Mouse (Mus musculus) ES-E14 (cell line): Measurements from ENCODE around the gene Mrgbp. TPM values are rescaled to one million over a fixed set of nuclear protein-coding genes. Genes with fewer than 3 reads are reported as not detected.

ENCODE experiments used
- DNase-seq: peaks from one replicate; pipeline ENCODE4 v3.0.0-alpha.2; 2013; ENCODE audit warnings: low read depth, low spot score
- H3K27ac ChIP-seq: 2 replicates; pipeline ENCODE4 v1.5.1; 2012; ENCODE audit warnings: low read depth, mild to moderate bottlenecking, low read length, moderate library complexity, mixed read lengths; ENCODE audit not compliant: poor library complexity, insufficient read depth, severe bottlenecking
- H3K36me3 ChIP-seq: 2 replicates; pipeline ENCODE4 v1.6.1; 2012; ENCODE audit warnings: mild to moderate bottlenecking, low read length, moderate library complexity, mixed read lengths; ENCODE audit not compliant: control insufficient read depth, poor library complexity, insufficient read depth, severe bottlenecking
- H3K4me1 ChIP-seq, 2 experiments: fragments of 150-350 bp in 1 of 2; sonication (generic) in 1 of 2; 2 replicates each; pipeline ENCODE4 v1.6.1; 2012; ENCODE audit warnings: low read length in 2 of 2, mild to moderate bottlenecking in 1 of 2, mixed read lengths in 1 of 2; ENCODE audit not compliant: control insufficient read depth in 2 of 2, insufficient read depth in 2 of 2, poor library complexity in 1 of 2
- H3K4me3 ChIP-seq, 2 experiments: fragments of 150-350 bp in 1 of 2; sonication (generic) in 1 of 2; 2 replicates each; pipeline ENCODE4 v1.5.1; 2012; ENCODE audit warnings: low read length in 2 of 2, low read depth in 1 of 2, mild to moderate bottlenecking in 1 of 2, mixed read lengths in 1 of 2; ENCODE audit not compliant: insufficient read depth in 1 of 2, poor library complexity in 1 of 2, severe bottlenecking in 1 of 2
- H3K9ac ChIP-seq: 2 replicates; pipeline ENCODE4 v1.6.1; 2012; ENCODE audit warnings: low read depth, mild to moderate bottlenecking, low read length, mixed read lengths; ENCODE audit not compliant: poor library complexity, insufficient read depth, severe bottlenecking
- H3K9me3 ChIP-seq: fragments of 150-350 bp; sonication (generic); 2 replicates; pipeline ENCODE4 v1.6.1; 2012; ENCODE audit warnings: low read depth, mild to moderate bottlenecking, low read length; ENCODE audit not compliant: control insufficient read depth, insufficient read depth
- CHD2 ChIP-seq: IDR thresholded peaks from 2 replicates; pipeline ENCODE4 v1.6.1; 2014; ENCODE audit warnings: mild to moderate bottlenecking, low read depth, low read length, inconsistent platforms
- HCFC1 ChIP-seq: IDR thresholded peaks from 2 replicates; pipeline ENCODE4 v1.6.1; 2012; ENCODE audit warnings: low read length, inconsistent platforms, borderline replicate concordance; ENCODE audit not compliant: insufficient read depth
- MAFK ChIP-seq: IDR thresholded peaks from 2 replicates; pipeline ENCODE4 v1.6.1; 2014; ENCODE audit warnings: mild to moderate bottlenecking, low read depth, low read length, inconsistent platforms; ENCODE audit not compliant: insufficient read depth
- ZC3H11A ChIP-seq: IDR thresholded peaks from 2 replicates; pipeline ENCODE4 v1.6.1; 2012; ENCODE audit warnings: low read depth, mild to moderate bottlenecking, inconsistent platforms, low read length, borderline replicate concordance
- ZNF384 ChIP-seq: IDR thresholded peaks from 2 replicates; pipeline ENCODE4 v1.6.1; 2012; ENCODE audit warnings: low read depth, low read length, inconsistent platforms
- in situ Hi-C, 2 experiments: fragments of 600-800 bp; cut with MboI; formaldehyde crosslinking; loops; one replicate each; pipeline ENCODE4 v1.15.1; 2025; ENCODE audit warnings: low sequenced_read_pairs in 2 of 2, inconsistent platforms in 1 of 2; ENCODE audit not compliant: unreplicated experiment in 2 of 2
- total RNA-seq: library from RNA; depleted of rRNA; stranded (reverse); fragments of 300-350 nt; gene quantifications from 2 replicates; pipeline ENCODE4 v1.2.3, GENCODE M21; 2012

Gene Mrgbp
- total RNA-seq, 1 experiment = 27.2 TPM

DNA sequence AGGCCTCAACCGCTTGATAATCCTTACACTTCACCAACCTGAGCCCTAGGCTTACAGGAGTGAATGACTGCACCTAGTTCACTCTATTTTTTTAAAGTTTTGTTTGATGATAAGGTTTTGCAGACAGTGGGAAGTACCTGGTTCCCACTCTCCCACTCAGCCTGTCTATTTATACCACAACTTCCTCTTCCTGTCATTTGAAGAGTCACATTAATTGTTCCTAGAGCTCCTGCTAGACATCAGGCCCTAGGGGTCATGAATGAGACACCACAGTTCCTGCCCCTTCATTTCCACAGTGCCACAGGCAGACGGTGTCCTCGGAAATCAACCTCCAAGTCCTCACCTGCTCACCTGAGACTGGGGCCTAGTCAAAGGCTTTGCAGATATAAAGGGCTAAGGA lies 24.6 kb upstream of the Mrgbp start:
- Histone ChIP-seq H3K36me3 (no peaks in the 10 kb centered on the region), H3K9me3 (no peaks in the 10 kb centered on the region), H3K9ac (no peak overlapping the region), H3K27ac (no peak overlapping the region), H3K4me1 (no peaks in the 10 kb centered on the region), H3K4me3 (no peak overlapping the region)
- no peak for DNase-seq
- in situ Hi-C loops = loop anchor here in 1 of 2 experiments (10.0 to 25.0 kb wide), 2 partner anchors 62 to 231 kb away; partner anchors contain the start of genes Bhlhe23 and Ntsr1
- TF ChIP-seq CHD2 (no peak), HCFC1 (no peak), MAFK (no peak), ZC3H11A (no peak), ZNF384 (no peak)

DNA sequence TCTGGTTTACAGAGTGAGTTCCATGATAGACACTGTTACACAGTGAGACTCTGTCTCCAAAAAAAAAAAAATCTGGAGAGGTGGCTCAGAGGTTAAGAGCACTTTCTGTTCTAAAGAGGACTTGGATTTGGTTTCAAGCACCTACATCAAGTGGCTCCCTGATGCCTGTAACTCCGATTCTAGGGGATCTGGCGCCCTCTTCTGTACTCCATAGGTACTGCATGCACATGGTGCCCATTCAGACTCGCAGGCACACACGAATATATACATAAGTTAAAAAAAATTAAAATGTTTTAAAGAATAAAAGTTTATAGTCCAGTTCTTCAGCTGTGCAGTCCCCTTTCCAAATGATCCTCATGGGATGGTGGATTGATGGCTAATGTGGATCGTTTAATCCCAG lies 20.9 kb upstream of the Mrgbp start:
- Histone ChIP-seq H3K9me3 (no peaks in the 10 kb centered on the region), H3K4me3 (no peak overlapping the region), H3K4me1 (no peaks in the 10 kb centered on the region), H3K36me3 (no peaks in the 10 kb centered on the region), H3K9ac (no peak overlapping the region), H3K27ac (no peak overlapping the region)
- TF ChIP-seq HCFC1 = no peak
- peak; percentile 76 for TF ChIP-seq ZC3H11A
- DNase-seq = peak; percentile 51
- in situ Hi-C loops = loop anchor here in 1 of 2 experiments (25.0 kb wide), 1 partner anchor 227 kb away; the partner anchor contains the start of gene Bhlhe23

DNA sequence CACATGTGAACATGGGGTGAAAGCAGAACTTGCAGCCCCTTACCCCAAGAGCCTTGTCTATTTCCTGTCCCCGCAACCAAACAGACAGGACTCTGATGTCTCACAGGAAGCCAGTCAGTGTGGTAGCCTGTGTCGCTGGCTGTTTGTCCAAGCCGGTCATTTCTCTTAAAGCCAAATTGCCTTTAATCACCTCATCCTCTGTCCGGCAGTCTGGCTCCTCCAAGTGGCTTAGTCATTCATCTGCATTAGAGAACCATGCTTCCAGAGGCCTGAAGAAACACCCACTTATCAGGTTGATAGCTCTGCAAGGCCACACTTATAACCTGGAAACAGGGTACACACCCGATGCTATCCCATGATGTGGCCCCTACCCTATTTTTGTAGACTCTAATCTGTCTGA lies 19.0 kb upstream of the Mrgbp start:
- DNase-seq = no peak

DNA sequence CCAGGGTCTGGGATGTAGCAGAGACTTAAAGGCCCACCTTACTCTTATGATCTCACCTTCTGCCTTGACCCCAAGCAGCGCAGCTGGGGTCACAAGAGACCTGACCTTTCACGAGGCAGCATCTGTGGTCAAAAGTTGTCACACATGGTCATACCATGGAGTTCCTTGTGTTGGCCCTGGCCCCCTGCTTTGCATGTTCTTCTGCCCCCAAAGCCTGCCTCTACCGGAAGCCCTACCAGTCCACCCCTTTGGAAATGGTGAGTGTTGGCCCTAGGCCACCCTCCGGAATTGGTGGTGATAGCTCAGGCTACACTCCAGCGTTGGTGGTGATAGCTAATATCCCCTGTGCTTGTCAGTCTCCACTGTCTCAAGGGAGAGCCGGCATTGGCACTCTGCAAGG lies 17.8 kb upstream of the Mrgbp start:
- no peaks in the 10 kb centered on the region for H3K4me1 ChIP-seq
- H3K9me3 ChIP-seq = no peaks in the 10 kb centered on the region
- H3K36me3 ChIP-seq = no peaks in the 10 kb centered on the region
- no peak overlapping the region for H3K9ac ChIP-seq
- H3K4me3 ChIP-seq = no peak overlapping the region
- DNase-seq = no peak
- in situ Hi-C loops = loop anchor here in 1 of 2 experiments (25.0 kb wide), 1 partner anchor 224 kb away; the partner anchor contains the start of gene Bhlhe23
- TF ChIP-seq CHD2 (no peak), MAFK (no peak), HCFC1 (no peak), ZNF384 (no peak), ZC3H11A (no peak)
- H3K27ac ChIP-seq = no peak overlapping the region

More for the DNA sequence above, 19.0 kb upstream of the Mrgbp start:
- H3K9me3 ChIP-seq = no peaks in the 10 kb centered on the region
- TF ChIP-seq ZNF384 (no peak), ZC3H11A (no peak), MAFK (no peak), CHD2 (no peak), HCFC1 (no peak)
- in situ Hi-C loops = loop anchor here in 1 of 2 experiments (25.0 kb wide), 1 partner anchor 225 kb away; the partner anchor contains the start of gene Bhlhe23
- H3K36me3 ChIP-seq = no peaks in the 10 kb centered on the region
- no peaks in the 10 kb centered on the region for H3K4me1 ChIP-seq
- H3K9ac ChIP-seq = no peak overlapping the region
- no peak overlapping the region for H3K27ac ChIP-seq
- no peak overlapping the region for H3K4me3 ChIP-seq

DNA sequence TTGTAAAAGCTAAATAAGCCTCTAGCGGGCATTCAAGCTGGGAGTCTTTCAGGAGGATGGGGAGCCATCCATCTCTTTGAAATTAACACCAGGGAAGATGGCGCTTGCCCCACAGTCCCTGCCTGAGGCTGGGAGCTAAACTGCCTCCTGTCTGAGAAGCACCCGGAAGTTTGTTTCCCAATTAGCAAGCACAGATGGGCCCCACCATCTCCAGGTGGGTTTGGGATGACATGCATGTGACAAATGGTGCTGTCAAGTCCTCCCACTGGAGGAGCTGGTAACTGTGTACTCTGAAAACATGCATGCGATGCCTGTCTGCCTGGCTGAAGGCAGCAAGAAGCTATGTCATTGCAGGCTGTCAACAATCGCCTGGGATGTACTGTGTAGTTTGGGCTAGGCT lies 17.3 kb upstream of the Mrgbp start:
- in situ Hi-C loops = loop anchor here in 1 of 2 experiments (25.0 kb wide), 1 partner anchor 223 kb away; the partner anchor contains the start of gene Bhlhe23
- no peak for TF ChIP-seq CHD2
- TF ChIP-seq HCFC1 = no peak
- no peak for TF ChIP-seq ZNF384
- TF ChIP-seq MAFK = no peak
- TF ChIP-seq ZC3H11A = no peak

More for the DNA sequence above, 17.3 kb upstream of the Mrgbp start:
- Histone ChIP-seq H3K4me3 (no peak overlapping the region), H3K9me3 (no peaks in the 10 kb centered on the region), H3K4me1 (no peaks in the 10 kb centered on the region), H3K27ac (no peak overlapping the region), H3K36me3 (no peaks in the 10 kb centered on the region), H3K9ac (no peak overlapping the region)
- DNase-seq = no peak
